Mouse (Mus musculus) hematopoietic multipotent progenitor cell, adult 10-12 weeks (in vitro differentiated cells): Measurements from ENCODE around the gene Npc2. TPM values are rescaled to one million over a fixed set of nuclear protein-coding genes. Genes with fewer than 3 reads are reported as not detected.

ENCODE experiments used
- polyA plus RNA-seq: library from polyadenylated mRNA; stranded (reverse); fragments of >175 nt; gene quantifications from 2 replicates; pipeline ENCODE4 v1.2.3, GENCODE M21; 2012; ENCODE audit warnings: low replicate concordance

Gene Npc2
- 15.4 and 355 TPM in 2 replicates for polyA plus RNA-seq

DNA sequence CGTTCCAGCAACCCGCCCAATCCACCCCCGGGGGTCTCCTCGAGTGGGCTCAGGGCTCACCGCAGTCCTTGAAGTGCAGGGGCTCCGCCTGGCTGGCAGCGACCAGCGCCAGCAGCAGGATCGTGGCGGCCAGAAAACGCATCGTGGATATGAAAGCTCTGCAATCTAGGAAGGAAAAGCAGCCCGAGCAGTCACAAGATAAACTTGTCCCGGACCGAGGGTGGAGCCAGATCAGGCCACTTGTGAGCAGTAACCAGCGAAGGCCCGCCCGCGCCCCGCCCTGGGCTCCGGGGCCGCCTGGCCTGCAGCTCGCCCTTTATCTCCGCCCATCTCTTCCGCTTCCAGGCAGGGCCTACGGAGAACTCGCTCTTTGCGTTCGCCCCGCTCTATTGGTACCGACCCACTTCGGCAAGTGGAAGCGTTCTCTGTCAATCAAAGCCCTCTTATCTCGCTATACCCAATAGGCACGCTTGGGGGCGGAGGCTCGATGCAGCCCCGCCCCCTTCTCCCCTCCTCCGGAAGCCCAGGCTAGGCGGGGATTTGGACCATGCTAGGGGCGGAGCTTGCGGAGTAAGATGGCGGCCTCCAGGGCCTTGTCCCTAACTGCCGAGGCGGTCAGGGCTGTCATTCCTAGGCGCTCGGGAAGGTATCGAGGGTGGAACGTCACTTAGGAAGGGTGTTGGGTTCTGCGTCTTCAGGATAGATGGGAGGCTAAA, at the start of gene Npc2, which contains the start of gene Isca2:
Gene Npc2, minus strand, starts transcription at position 427 of the 716 bp plus-strand sequence.
Gene Isca2, plus strand, starts transcription at position 526 of the 716 bp plus-strand sequence.

Other genes starting within 250 kb of the Npc2 start
- not detected in 2 replicates for gene Vsx2, start 203.4 kb downstream of the Npc2 start, polyA plus RNA-seq
- 4.1 and 7.4 TPM in 2 replicates for gene Abcd4, start 155.7 kb downstream of the Npc2 start, polyA plus RNA-seq
- not detected in 2 replicates for gene Vrtn, start 132.1 kb downstream of the Npc2 start, polyA plus RNA-seq
- 0.57 and 1.3 TPM in 2 replicates for gene Syndig1l, start 74.3 kb downstream of the Npc2 start, polyA plus RNA-seq
- 23.6 and 39.8 TPM in 2 replicates for gene Isca2, start 99 bp upstream of the Npc2 start, polyA plus RNA-seq
- gene Ltbp2, start 103.4 kb upstream of the Npc2 start, polyA plus RNA-seq, result 2.3 and 2.6 TPM in 2 replicates
- gene Fcf1, start 197.7 kb upstream of the Npc2 start, polyA plus RNA-seq, result 5.4 and 18.2 TPM in 2 replicates
- 4.9 and 11.6 TPM in 2 replicates for gene Arel1, start 197.7 kb upstream of the Npc2 start, polyA plus RNA-seq
- gene Ylpm1, start 223.2 kb upstream of the Npc2 start, polyA plus RNA-seq, result 37.3 and 38.0 TPM in 2 replicates